32 mouse cellular contexts compared by ENCODE assay signal in genomic region chr13:77072030-77072429, GRCm38 (mm10).
"Had no signal": no experiment of that assay in that cellular context is flagged by ENCODE, and none has a peak within 500 bp of the region (broad histone marks: within the 10 kb centered on the region; RNA-seq: fewer than 3 reads in every experiment).

No protein-coding gene starts in this region.

- H3K27ac ChIP-seq: limb, embryonic 10.5 days; limb, embryonic 12.5 days; limb, embryonic 13.5 days; limb, embryonic 15.5 days; liver, embryonic 12.5 days; liver, embryonic 13.5 days; liver, embryonic 14.5 days; liver, embryonic 15.5 days; lung, embryonic 15.5 days; macrophage; midbrain, embryonic 10.5 days; midbrain, embryonic 12.5 days; midbrain, embryonic 13.5 days; midbrain, embryonic 15.5 days; neural tube, embryonic 12.5 days had no signal

- H3K4me3 ChIP-seq: limb, embryonic 10.5 days; limb, embryonic 12.5 days; limb, embryonic 13.5 days; limb, embryonic 15.5 days; liver, embryonic 12.5 days; liver, embryonic 13.5 days; liver, embryonic 15.5 days; lung, embryonic 15.5 days; megakaryocyte, embryonic 14.5 days; midbrain, embryonic 10.5 days; midbrain, embryonic 12.5 days; midbrain, embryonic 13.5 days; midbrain, embryonic 15.5 days; myocyte; neural tube, embryonic 12.5 days had no signal

- H3K9me3 ChIP-seq: limb, embryonic 15.5 days; liver, embryonic 13.5 days; liver, embryonic 15.5 days; lung, embryonic 15.5 days had no signal

- H3K4me1 ChIP-seq: limb, embryonic 10.5 days; limb, embryonic 12.5 days; limb, embryonic 13.5 days; limb, embryonic 15.5 days; liver, embryonic 12.5 days; liver, embryonic 13.5 days; liver, embryonic 15.5 days; lung, embryonic 15.5 days; megakaryocyte, embryonic 14.5 days; midbrain, embryonic 10.5 days; midbrain, embryonic 12.5 days; midbrain, embryonic 13.5 days; midbrain, embryonic 15.5 days; neural tube, embryonic 12.5 days had no signal

- H3K9ac ChIP-seq: limb, embryonic 12.5 days; limb, embryonic 13.5 days; limb, embryonic 15.5 days; liver, embryonic 12.5 days; liver, embryonic 13.5 days; liver, embryonic 14.5 days; liver, embryonic 15.5 days; liver, postnatal 0 days; lung, embryonic 14.5 days; lung, embryonic 15.5 days; midbrain, embryonic 12.5 days; midbrain, embryonic 13.5 days; midbrain, embryonic 15.5 days; neural tube, embryonic 12.5 days had no signal

- DNase-seq: left cerebral cortex, postnatal 4 days; liver; liver, embryonic 13.5 days; liver, postnatal 0 days; lung, adult 18-20 months; lung, adult 2 months; lung, embryonic 14.5 days; lung, postnatal 10 days; lung, postnatal 14 days; lung, postnatal 36 days; lung, postnatal 4 days; midbrain, embryonic 14.5 days had no signal

- H3K4me2 ChIP-seq: limb, embryonic 12.5 days; limb, embryonic 13.5 days; limb, embryonic 15.5 days; liver, embryonic 11.5 days; liver, embryonic 12.5 days; liver, embryonic 13.5 days; liver, embryonic 15.5 days; lung, embryonic 14.5 days; lung, embryonic 15.5 days; midbrain, embryonic 11.5 days; midbrain, embryonic 12.5 days; midbrain, embryonic 13.5 days; midbrain, embryonic 15.5 days; neural tube, embryonic 12.5 days had no signal

- ATAC-seq: liver, embryonic 12.5 days; liver, postnatal 0 days; lung, postnatal 0 days; midbrain, embryonic 13.5 days; midbrain, embryonic 15.5 days; midbrain, embryonic 16.5 days had no signal

- H3K27me3 ChIP-seq: limb, embryonic 12.5 days; limb, embryonic 13.5 days; limb, embryonic 15.5 days; liver, embryonic 12.5 days; liver, embryonic 13.5 days; liver, embryonic 15.5 days; lung, embryonic 15.5 days; megakaryocyte, embryonic 14.5 days; midbrain, embryonic 12.5 days; midbrain, embryonic 13.5 days; midbrain, embryonic 15.5 days; neural tube, embryonic 12.5 days had no signal
